Mouse (Mus musculus): ENCODE results near the gene Lrig2. TPM values are rescaled to one million over a fixed set of nuclear protein-coding genes. Genes with fewer than 3 reads are reported as not detected.

Lrig2 gene
- total RNA-seq, 2 experiments from 2014 or later = 5.4 to 5.8 TPM

- TF ChIP-seq CTCF (IDR thresholded peaks at IDR 0.05) = no peak
- DNase-seq = no peak
- Histone ChIP-seq H3K4me3 (no peak overlapping the region), H3K27ac (no peak overlapping the region)
- intact Hi-C loops (cut with DNase I) = no loop called here
These were observed 133.5 kb downstream of the Lrig2 start for GRCm38 (mm10) chr3:104378228-104378627.

GRCm38 (mm10) chr3:104373907-104374306 lies 137.8 kb downstream of the Lrig2 start:
- H3K27ac ChIP-seq = no peak overlapping the region
- TF ChIP-seq CTCF (IDR thresholded peaks at IDR 0.05) = no peak
- intact Hi-C loops (cut with DNase I) = no loop called here
- DNase-seq = no peak
- no peak overlapping the region for H3K4me3 ChIP-seq

GRCm38 (mm10) chr3:104372374-104372773 lies 139.3 kb downstream of the Lrig2 start:
- DNase-seq = no peak
- H3K27ac ChIP-seq = no peak overlapping the region
- TF ChIP-seq CTCF (IDR thresholded peaks at IDR 0.05) = no peak
- no peak overlapping the region for H3K4me3 ChIP-seq
- intact Hi-C loops (cut with DNase I) = no loop called here

- no peak for DNase-seq
- TF ChIP-seq CTCF (IDR thresholded peaks at IDR 0.05) = no peak
- Histone ChIP-seq H3K4me3 (no peak overlapping the region), H3K27ac (no peak overlapping the region)
- intact Hi-C loops (cut with DNase I) = no loop called here
These were observed 143.8 kb downstream of the Lrig2 start for GRCm38 (mm10) chr3:104367912-104368311.

- TF ChIP-seq CTCF (IDR thresholded peaks at IDR 0.05) = no peak
- H3K27ac ChIP-seq = no peak overlapping the region
- DNase-seq = no peak
- H3K4me3 ChIP-seq = no peak overlapping the region
- intact Hi-C loops (cut with DNase I) = no loop called here
These were observed 149.9 kb downstream of the Lrig2 start for GRCm38 (mm10) chr3:104361814-104362213.

- TF ChIP-seq CTCF (IDR thresholded peaks at IDR 0.05) = no peak
- 0 out of 2 replicates have a peak overlapping the region, but pooled peaks have one; percentile 31 for H3K27ac ChIP-seq
- DNase-seq = peak; percentile 28
- intact Hi-C loops (cut with DNase I) = no loop called here
- no peak overlapping the region for H3K4me3 ChIP-seq
These were observed 151.4 kb downstream of the Lrig2 start for GRCm38 (mm10) chr3:104360325-104360724.

- H3K27ac ChIP-seq = 0 out of 2 replicates have a peak overlapping the region, but pooled peaks have one; percentile 31
These were observed 152.2 kb downstream of the Lrig2 start for GRCm38 (mm10) chr3:104359225-104360135.

GRCm38 (mm10) chr3:104358747-104359146 lies 153.0 kb downstream of the Lrig2 start:
- no peak for TF ChIP-seq CTCF (IDR thresholded peaks at IDR 0.05)
- intact Hi-C loops (cut with DNase I) = no loop called here
- H3K4me3 ChIP-seq = no peak overlapping the region
- H3K27ac ChIP-seq = no peak overlapping the region
- no peak for DNase-seq

More at GRCm38 (mm10) chr3:104359225-104360135, 152.2 kb downstream of the Lrig2 start:
- no peak for DNase-seq
- intact Hi-C loops (cut with DNase I) = no loop called here
- no peak for TF ChIP-seq CTCF (IDR thresholded peaks at IDR 0.05)
- H3K4me3 ChIP-seq = no peak overlapping the region

GRCm38 (mm10) chr3:104356106-104356505 lies 155.6 kb downstream of the Lrig2 start:
- Histone ChIP-seq H3K4me3 (no peak overlapping the region), H3K27ac (no peak overlapping the region)
- TF ChIP-seq CTCF (IDR thresholded peaks at IDR 0.05) = no peak
- no peak for DNase-seq
- intact Hi-C loops (cut with DNase I) = no loop called here

- no peak for DNase-seq
- TF ChIP-seq CTCF (IDR thresholded peaks at IDR 0.05) = no peak
- H3K27ac ChIP-seq = no peak overlapping the region
- intact Hi-C loops (cut with DNase I) = no loop called here
- no peak overlapping the region for H3K4me3 ChIP-seq
These were observed 157.8 kb downstream of the Lrig2 start for GRCm38 (mm10) chr3:104353884-104354283.

- intact Hi-C loops (cut with DNase I) = no loop called here
- no peak for DNase-seq
- Histone ChIP-seq H3K27ac (no peak overlapping the region), H3K4me3 (no peak overlapping the region)
- no peak for TF ChIP-seq CTCF (IDR thresholded peaks at IDR 0.05)
These were observed 159.2 kb downstream of the Lrig2 start for GRCm38 (mm10) chr3:104352358-104353060.

GRCm38 (mm10) chr3:104350253-104350945 lies 161.3 kb downstream of the Lrig2 start:
- no peak for TF ChIP-seq CTCF (IDR thresholded peaks at IDR 0.05)

More at GRCm38 (mm10) chr3:104350253-104350945, 161.3 kb downstream of the Lrig2 start:
- DNase-seq = no peak
- no peak overlapping the region; the same call in 1 of the 2 replicates for H3K27ac ChIP-seq
- no peak overlapping the region for H3K4me3 ChIP-seq
- intact Hi-C loops (cut with DNase I) = no loop called here
